Comparison of ENCODE assay signal across 9 mouse cellular contexts in the genomic region with DNA sequence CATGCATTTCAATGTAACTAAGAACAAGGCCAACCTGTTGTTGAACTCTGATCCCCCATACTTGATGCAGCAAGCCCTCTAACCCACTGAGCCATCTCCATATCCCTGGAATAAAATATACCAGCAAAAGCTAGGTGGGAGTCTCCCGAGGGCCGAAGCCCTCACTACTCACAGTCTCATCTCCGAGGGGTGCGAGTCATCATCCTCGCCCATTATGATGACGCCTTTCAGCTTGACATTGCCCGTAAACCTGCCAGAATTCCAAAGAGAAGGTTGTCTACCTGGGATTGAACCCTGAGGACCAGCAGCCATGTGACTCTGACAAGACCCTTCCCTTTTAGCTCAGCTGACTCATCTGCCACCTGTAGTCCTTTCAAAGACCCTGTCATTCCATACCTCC. TPM values are rescaled to one million over a fixed set of nuclear protein-coding genes. Genes with fewer than 3 reads are reported as not detected.
DNase-seq lines count a peak whose midpoint lies in the region; ATAC-seq and TF ChIP-seq lines count a peak whose summit lies in the region.
"Had no signal": no experiment of that assay in that cellular context is flagged by ENCODE, and none has a peak within 500 bp of the region (broad histone marks: within the 10 kb centered on the region; RNA-seq: fewer than 3 reads in every experiment).

No protein-coding gene starts in this region.

- no peak overlapping the region for H3K27ac ChIP-seq in kidney, embryonic 16.5 days (ENCODE audit: low read length)
- no peak overlapping the region for H3K27ac ChIP-seq in embryonic facial prominence, embryonic 11.5 days (replicated peaks; ENCODE audit: low read depth, low read length)
- no peak overlapping the region for H3K27ac ChIP-seq in intestine, embryonic 14.5 days (ENCODE audit: low read depth)
- H3K27ac ChIP-seq in midbrain, postnatal 0 days (ENCODE audit: low read depth, low read length) = no peak overlapping the region

- H3K9ac ChIP-seq in kidney, embryonic 16.5 days (replicated peaks; ENCODE audit: low read length) = 0 out of 2 replicates have a peak overlapping the region, but pooled peaks have one; percentile 93
- no peak overlapping the region; the same call in 1 of the 2 replicates for H3K9ac ChIP-seq in embryonic facial prominence, embryonic 11.5 days (replicated peaks; ENCODE audit: low read length)
- H3K9ac ChIP-seq in intestine, embryonic 14.5 days (ENCODE audit: low read length) = peak overlapping the region; percentile 91
- no peak overlapping the region for H3K9ac ChIP-seq in midbrain, postnatal 0 days (replicated peaks; ENCODE audit: low read length, poor library complexity, severe bottlenecking)

- 89% methylated on average over 7 of the region's 7 CpGs for WGBS in kidney, embryonic 16.5 days
- WGBS in embryonic facial prominence, embryonic 11.5 days = 86% methylated on average over 7 of the region's 7 CpGs
- WGBS in intestine, embryonic 14.5 days = 85% methylated on average over 7 of the region's 7 CpGs
- WGBS in midbrain, postnatal 0 days = 94% methylated on average over 7 of the region's 7 CpGs

- no peaks in the 10 kb centered on the region for H3K27me3 ChIP-seq in kidney, embryonic 16.5 days (ENCODE audit: insufficient read depth, low read length)
- no peaks in the 10 kb centered on the region for H3K27me3 ChIP-seq in embryonic facial prominence, embryonic 11.5 days (ENCODE audit: control insufficient read depth, insufficient read depth, low read length)
- H3K27me3 ChIP-seq in intestine, embryonic 14.5 days (replicated peaks; ENCODE audit: control insufficient read depth, insufficient read depth, low read length) = no peaks in the 10 kb centered on the region
- H3K27me3 ChIP-seq in midbrain, postnatal 0 days (ENCODE audit: insufficient read depth, low read length) = no peaks in the 10 kb centered on the region

- no peak for TF ChIP-seq CTCF in midbrain, postnatal 0 days (IDR thresholded peaks at IDR 0.05)

- H3K4me1 ChIP-seq in kidney, embryonic 16.5 days (ENCODE audit: insufficient read depth, low read length) = peaks cover 18% of the 10 kb centered on the region
- no peaks in the 10 kb centered on the region; the same call in 1 of the 2 replicates for H3K4me1 ChIP-seq in embryonic facial prominence, embryonic 11.5 days (ENCODE audit: control insufficient read depth, insufficient read depth, low read length)
- peaks cover 11% of the 10 kb centered on the region for H3K4me1 ChIP-seq in intestine, embryonic 14.5 days (replicated peaks; ENCODE audit: control insufficient read depth, insufficient read depth, low read length)
- peaks cover 7% of the 10 kb centered on the region for H3K4me1 ChIP-seq in midbrain, postnatal 0 days (ENCODE audit: insufficient read depth, low read length)

- no peak for DNase-seq in kidney, postnatal 14 days
- DNase-seq in embryonic facial prominence, embryonic 11.5 days (ENCODE audit: low spot score) = no peak
- DNase-seq in intestine, embryonic 14.5 days (ENCODE audit: low spot score) = no peak
- no peak for DNase-seq in midbrain, postnatal 0 days (ENCODE audit: low spot score)
- DNase-seq in B cell, adult 2 months = no peak
- no peak for DNase-seq in adrenal gland, postnatal 36 days
- DNase-seq in spleen, adult 12 weeks (ENCODE audit: low spot score) = no peak
- DNase-seq: lung, postnatal 36 days had no signal

- H3K4me2 ChIP-seq in kidney, embryonic 16.5 days (replicated peaks; ENCODE audit: low read depth, low read length) = peak overlapping the region; percentile 58
- peak overlapping the region; percentile 84 for H3K4me2 ChIP-seq in embryonic facial prominence, embryonic 11.5 days (ENCODE audit: low read depth, low read length)
- peak overlapping the region; percentile 61 for H3K4me2 ChIP-seq in intestine, embryonic 14.5 days (ENCODE audit: low read length)
- peak overlapping the region; percentile 84 for H3K4me2 ChIP-seq in midbrain, postnatal 0 days (ENCODE audit: low read depth, low read length, poor library complexity, severe bottlenecking)

- H3K36me3 ChIP-seq in kidney, embryonic 16.5 days (ENCODE audit: insufficient read depth, low read length) = peaks cover 18% of the 10 kb centered on the region
- H3K36me3 ChIP-seq in embryonic facial prominence, embryonic 11.5 days (replicated peaks; ENCODE audit: control insufficient read depth, insufficient read depth, low read depth, low read length) = peaks cover 5% of the 10 kb centered on the region
- peaks cover 30% of the 10 kb centered on the region for H3K36me3 ChIP-seq in intestine, embryonic 14.5 days (ENCODE audit: control insufficient read depth, insufficient read depth, low read length)
- 0 out of 2 replicates have a peak, but pooled peaks cover 1% of the 10 kb centered on the region for H3K36me3 ChIP-seq in midbrain, postnatal 0 days (ENCODE audit: insufficient read depth, low read length)

- peak overlapping the region; percentile 90 for H3K4me3 ChIP-seq in kidney, embryonic 16.5 days (ENCODE audit: low read length)
- H3K4me3 ChIP-seq in embryonic facial prominence, embryonic 11.5 days (ENCODE audit: low read depth, low read length) = peak overlapping the region; percentile 95
- peak overlapping the region; percentile 96 for H3K4me3 ChIP-seq in intestine, embryonic 14.5 days (ENCODE audit: low read depth, low read length)
- peak overlapping the region; percentile 88 for H3K4me3 ChIP-seq in midbrain, postnatal 0 days (ENCODE audit: low read depth, low read length)

- H3K9me3 ChIP-seq in kidney, embryonic 16.5 days (ENCODE audit: low read length) = no peaks in the 10 kb centered on the region
- H3K9me3 ChIP-seq in embryonic facial prominence, embryonic 11.5 days (replicated peaks; ENCODE audit: control insufficient read depth, low read length) = no peaks in the 10 kb centered on the region
- H3K9me3 ChIP-seq in intestine, embryonic 14.5 days (ENCODE audit: control insufficient read depth, low read length) = no peaks in the 10 kb centered on the region
- no peaks in the 10 kb centered on the region for H3K9me3 ChIP-seq in midbrain, postnatal 0 days (ENCODE audit: low read length)

- no peak for ATAC-seq in kidney, embryonic 16.5 days (ENCODE audit: low FRiP score, low TSS enrichment)
- no peak for ATAC-seq in embryonic facial prominence, embryonic 11.5 days (replicated peaks; ENCODE audit: insufficient number of reproducible peaks, low FRiP score, low TSS enrichment, low read depth)
- no peak for ATAC-seq in intestine, embryonic 14.5 days (replicated peaks; ENCODE audit: low FRiP score, low TSS enrichment, low read depth)
- ATAC-seq in midbrain, postnatal 0 days (ENCODE audit: low FRiP score) = no peak

RNA-seq across cellular contexts. Expression of a gene that starts 1.3 kb away (rescaled TPM):
- polyA plus RNA-seq in kidney, embryonic 16.5 days (2015; fragmentation: Nextera tagmentation; extraction: Ambion mirVana) = 46.8 and 48.7 TPM in 2 replicates
- polyA plus RNA-seq in embryonic facial prominence, embryonic 11.5 days (2014; fragmentation: Nextera tagmentation; extraction: Ambion mirVana) = 65.3 and 67.9 TPM in 2 replicates
- 46.5 and 50.1 TPM in 2 replicates for polyA plus RNA-seq in intestine, embryonic 14.5 days (2014; fragmentation: Nextera tagmentation; extraction: Ambion mirVana)
- 61.6 and 67.9 TPM in 2 replicates for total RNA-seq in midbrain, postnatal 0 days (2014; rRNA removed)
- 90.5 and 101 TPM in 2 replicates for polyA plus RNA-seq in midbrain, postnatal 0 days (2015; fragmentation: Nextera tagmentation; extraction: Ambion mirVana)
- 10 to 100 TPM; 28.9 to 34.2 TPM for total RNA-seq in adrenal gland, postnatal 36 days (2021)

RNA-seq across cellular contexts. Expression of a gene that starts 13.3 kb away (rescaled TPM):
- 143 and 147 TPM in 2 replicates for polyA plus RNA-seq in kidney, embryonic 16.5 days (2015; fragmentation: Nextera tagmentation; extraction: Ambion mirVana)
- polyA plus RNA-seq in embryonic facial prominence, embryonic 11.5 days (2014; fragmentation: Nextera tagmentation; extraction: Ambion mirVana) = 99.6 and 114 TPM in 2 replicates
- 109 and 111 TPM in 2 replicates for polyA plus RNA-seq in intestine, embryonic 14.5 days (2014; fragmentation: Nextera tagmentation; extraction: Ambion mirVana)
- total RNA-seq in midbrain, postnatal 0 days (2014; rRNA removed) = 157 and 182 TPM in 2 replicates
- 212 and 227 TPM in 2 replicates for polyA plus RNA-seq in midbrain, postnatal 0 days (2015; fragmentation: Nextera tagmentation; extraction: Ambion mirVana)
- total RNA-seq in adrenal gland, postnatal 36 days (2021) = 10 to 100 TPM; 68.0 to 77.0 TPM

RNA-seq across cellular contexts. Expression of a gene that starts 22.2 kb away (rescaled TPM):
- 40.6 and 40.7 TPM in 2 replicates for polyA plus RNA-seq in kidney, embryonic 16.5 days (2015; fragmentation: Nextera tagmentation; extraction: Ambion mirVana)
- 23.1 and 25.8 TPM in 2 replicates for polyA plus RNA-seq in embryonic facial prominence, embryonic 11.5 days (2014; fragmentation: Nextera tagmentation; extraction: Ambion mirVana)
- polyA plus RNA-seq in intestine, embryonic 14.5 days (2014; fragmentation: Nextera tagmentation; extraction: Ambion mirVana) = 50.1 and 62.2 TPM in 2 replicates
- total RNA-seq in midbrain, postnatal 0 days (2014; rRNA removed) = 33.5 and 47.5 TPM in 2 replicates
- polyA plus RNA-seq in midbrain, postnatal 0 days (2015; fragmentation: Nextera tagmentation; extraction: Ambion mirVana) = 36.7 and 41.6 TPM in 2 replicates
- 10 to 100 TPM; 13.5 to 24.0 TPM for total RNA-seq in adrenal gland, postnatal 36 days (2021)

RNA-seq across cellular contexts. Expression of a gene that starts 35.8 kb away (rescaled TPM):
- 45.1 and 45.2 TPM in 2 replicates for polyA plus RNA-seq in kidney, embryonic 16.5 days (2015; fragmentation: Nextera tagmentation; extraction: Ambion mirVana)
- polyA plus RNA-seq in embryonic facial prominence, embryonic 11.5 days (2014; fragmentation: Nextera tagmentation; extraction: Ambion mirVana) = 49.9 and 51.0 TPM in 2 replicates
- polyA plus RNA-seq in intestine, embryonic 14.5 days (2014; fragmentation: Nextera tagmentation; extraction: Ambion mirVana) = 42.3 and 44.0 TPM in 2 replicates
- 23.3 and 27.7 TPM in 2 replicates for total RNA-seq in midbrain, postnatal 0 days (2014; rRNA removed)
- 19.0 and 19.3 TPM in 2 replicates for polyA plus RNA-seq in midbrain, postnatal 0 days (2015; fragmentation: Nextera tagmentation; extraction: Ambion mirVana)
- total RNA-seq in adrenal gland, postnatal 36 days (2021) = 10 to 100 TPM; 42.1 to 44.6 TPM

RNA-seq across cellular contexts. Expression of a gene that starts 39.5 kb away (rescaled TPM):
- 86.5 and 93.2 TPM in 2 replicates for polyA plus RNA-seq in kidney, embryonic 16.5 days (2015; fragmentation: Nextera tagmentation; extraction: Ambion mirVana)
- polyA plus RNA-seq in embryonic facial prominence, embryonic 11.5 days (2014; fragmentation: Nextera tagmentation; extraction: Ambion mirVana) = 67.0 and 76.0 TPM in 2 replicates
- polyA plus RNA-seq in intestine, embryonic 14.5 days (2014; fragmentation: Nextera tagmentation; extraction: Ambion mirVana) = 91.1 and 93.9 TPM in 2 replicates
- total RNA-seq in midbrain, postnatal 0 days (2014; rRNA removed) = 26.9 and 33.0 TPM in 2 replicates
- polyA plus RNA-seq in midbrain, postnatal 0 days (2015; fragmentation: Nextera tagmentation; extraction: Ambion mirVana) = 54.1 and 58.9 TPM in 2 replicates
- total RNA-seq in adrenal gland, postnatal 36 days (2021) = 10 to 100 TPM; 56.1 to 62.6 TPM

Comparison
In these comparisons a context has a peak if more than half of its experiments do, and no peak if none do; other contexts are left out.
1. H3K9ac ChIP-seq: peak in kidney, embryonic 16.5 days (single experiment) and intestine, embryonic 14.5 days (single experiment); none in embryonic facial prominence, embryonic 11.5 days (single experiment) and midbrain, postnatal 0 days (single experiment).
2. Peak in every context shown above with its lines, with median percentiles within 50 percentile points of each other: H3K4me2 ChIP-seq and H3K4me3 ChIP-seq.